Mouse (Mus musculus): ENCODE measurements around the gene Ccdc3.

- no peak for TF ChIP-seq GATA1 (IDR thresholded peaks at IDR 0.05; ENCODE audit: borderline replicate concordance, low read length)
- TF ChIP-seq FLI1 (IDR thresholded peaks at IDR 0.05; ENCODE audit: low read length), result no peak
Measured at GRCm38 (mm10) chr2:5249969-5250368, 112.4 kb downstream of the Ccdc3 start.
